Mouse (Mus musculus): ENCODE data around the gene Elavl3. TPM values are rescaled to one million over a fixed set of nuclear protein-coding genes. Genes with fewer than 3 reads are reported as not detected.

The Elavl3 gene
- total RNA-seq (2021): 100 to 1,000 TPM; 148 to 153 TPM
- long read RNA-seq, experiment 1, partial matches to known transcripts: 1 of 32 reads
- long read RNA-seq, experiment 1, other reads (novel, unspliced or antisense): 31 of 32 reads
- long read RNA-seq, experiment 2, partial matches to known transcripts: 1 of 16 reads
- long read RNA-seq, experiment 2, other reads (novel, unspliced or antisense): 15 of 16 reads

DNA sequence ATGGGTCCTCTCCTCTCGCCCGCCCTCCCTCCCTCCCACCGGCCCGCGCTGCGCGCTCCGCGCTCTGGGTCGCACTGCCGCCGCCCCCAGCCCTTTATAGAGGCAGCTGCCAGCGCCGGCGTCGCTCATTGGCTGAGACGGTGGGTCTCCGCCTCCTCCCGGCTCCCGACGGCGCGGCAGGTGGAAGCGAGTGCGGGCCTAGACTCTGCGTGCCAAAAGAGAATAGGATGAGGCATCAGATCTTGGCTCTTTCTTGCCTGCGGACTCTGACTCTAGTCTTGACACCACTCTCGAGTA, at the start of gene Elavl3:
Elavl3 (minus strand) TSS at position 66 of the 297 bp plus-strand sequence.
- peak; percentile 35 for TF ChIP-seq CTCF (IDR thresholded peaks at IDR 0.05)
- Histone ChIP-seq H3K4me3 (peak within 1 kb of the TSS; percentile 97), H3K27ac (peak within 1 kb of the TSS; percentile 94)
- DNase-seq (ENCODE audit: extremely low spot score in 1 of 2, low spot score in 2 of 2): peak; percentile 84 to 88
- intact Hi-C loops (cut with DNase I): loop anchor here (2.0 kb wide), 1 partner anchor 47 kb away; no protein-coding TSS in a partner anchor

DNA sequence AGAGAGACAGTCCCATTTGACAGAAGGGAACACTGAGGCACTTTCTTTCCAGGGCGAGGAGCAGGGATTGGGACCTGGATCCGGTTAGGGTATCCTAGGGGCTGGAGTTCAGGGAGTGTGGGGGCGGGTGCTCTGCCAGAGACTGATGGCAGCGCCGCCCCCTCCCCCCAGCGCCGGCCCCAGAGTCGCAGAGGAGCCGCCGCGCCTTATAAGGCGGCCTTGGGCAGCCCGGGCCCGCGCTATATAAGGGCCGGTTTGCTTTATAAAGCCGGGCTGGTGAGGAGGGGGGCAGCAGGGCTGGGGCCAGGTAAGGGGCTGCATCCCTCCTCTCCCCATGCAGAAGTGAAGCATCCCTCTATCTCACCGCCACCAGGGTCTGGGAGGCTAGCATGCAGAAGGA, 48.1 kb upstream of the Elavl3 start:
- no peak overlapping the region for H3K4me3 ChIP-seq
- DNase-seq (ENCODE audit: extremely low spot score in 1 of 2, low spot score in 2 of 2): no peak
- intact Hi-C loops (cut with DNase I): no loop called here
- no peak for TF ChIP-seq CTCF (IDR thresholded peaks at IDR 0.05)
- H3K27ac ChIP-seq: no peak overlapping the region

DNA sequence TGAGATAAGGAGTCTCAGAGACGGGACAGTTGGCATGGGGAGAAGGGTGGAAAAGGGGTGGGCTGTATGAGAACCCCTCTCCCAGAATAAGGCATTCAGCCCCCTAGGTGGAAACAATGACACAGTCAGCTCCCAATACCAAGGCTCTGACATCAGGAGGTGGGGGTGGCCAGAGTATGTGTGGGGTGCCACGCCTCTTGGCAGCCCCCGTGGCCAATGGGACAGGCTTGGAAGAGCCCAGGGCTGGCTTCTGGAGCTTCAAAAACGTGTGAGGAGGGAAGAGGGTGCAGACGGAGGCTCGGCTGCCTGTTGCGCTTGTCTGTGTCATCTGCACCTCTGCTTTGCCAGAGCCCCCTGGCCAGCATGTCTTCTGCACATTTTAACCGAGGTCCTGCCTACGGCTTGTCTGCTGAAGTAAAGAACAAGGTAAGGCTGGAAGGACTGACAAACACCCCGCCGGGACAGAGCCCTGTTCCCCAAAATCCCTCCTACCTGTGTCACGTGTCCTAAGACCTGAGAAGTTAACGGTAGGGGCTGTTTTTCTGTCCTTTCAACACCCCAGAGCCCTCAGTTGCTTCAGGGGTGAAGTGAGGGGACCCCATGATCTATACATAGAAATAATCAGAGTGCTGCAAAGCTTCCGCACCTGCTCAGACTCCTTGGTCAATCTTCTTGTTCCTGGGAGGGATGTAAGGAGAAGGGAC, 47.3 kb upstream of the Elavl3 start, which contains the start of gene Cnn1:
Cnn1 (plus strand) TSS at position 224 of the 704 bp plus-strand sequence.
- intact Hi-C loops (cut with DNase I): no loop called here
- DNase-seq (ENCODE audit: extremely low spot score in 1 of 2, low spot score in 2 of 2): no peak
- no peak within 1 kb of the TSS for H3K27ac ChIP-seq
- TF ChIP-seq CTCF (IDR thresholded peaks at IDR 0.05): no peak
- no peak within 1 kb of the TSS for H3K4me3 ChIP-seq

DNA sequence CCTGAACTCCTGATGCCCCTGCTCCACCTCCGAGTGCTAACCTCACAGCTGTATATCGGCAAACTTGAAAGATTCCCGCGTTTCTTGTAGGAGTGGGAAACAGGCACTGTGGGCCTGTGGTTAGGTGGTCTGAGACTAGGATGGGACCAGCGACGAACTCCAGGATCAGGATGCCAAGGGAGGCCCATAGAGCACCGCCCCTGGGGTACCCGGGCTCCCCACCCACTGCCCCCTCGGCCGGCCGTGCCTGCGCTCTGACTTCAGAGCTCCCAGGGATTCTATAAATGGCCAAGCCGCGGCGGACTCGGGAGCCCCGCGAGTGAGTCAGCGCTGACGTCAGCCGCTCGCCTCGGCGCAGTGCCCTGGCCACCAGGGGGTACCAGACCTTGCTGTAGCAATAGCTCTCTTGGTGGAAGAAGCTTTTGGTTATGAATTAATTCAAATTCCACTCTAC, 44.1 kb upstream of the Elavl3 start:
- DNase-seq (ENCODE audit: extremely low spot score in 1 of 2, low spot score in 2 of 2): peak; percentile 68 to 77
- Histone ChIP-seq H3K4me3 (peak overlapping the region; percentile 39), H3K27ac (no peak overlapping the region)
- intact Hi-C loops (cut with DNase I): no loop called here
- TF ChIP-seq CTCF (IDR thresholded peaks at IDR 0.05): peak; percentile 80

DNA sequence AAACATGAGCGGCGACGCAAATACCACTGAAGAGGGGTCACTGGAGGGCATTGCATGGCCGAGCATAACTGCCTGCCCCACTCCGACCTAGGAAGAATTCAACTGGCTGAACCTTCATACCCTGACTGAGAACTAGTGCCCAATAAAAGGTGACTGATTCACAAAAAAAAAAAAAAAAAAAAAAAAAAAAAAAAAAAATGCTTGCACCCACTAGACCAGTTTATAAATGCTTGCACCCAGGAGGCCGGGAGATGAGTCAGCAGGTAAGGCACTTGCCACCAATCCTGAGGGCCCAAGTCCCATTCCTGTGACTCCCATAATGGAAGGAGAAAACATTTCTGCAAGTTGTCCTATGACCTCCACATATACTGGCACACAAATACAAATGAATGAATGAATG, 40.9 kb upstream of the Elavl3 start:
- no peak for DNase-seq (ENCODE audit: extremely low spot score in 1 of 2, low spot score in 2 of 2)
- Histone ChIP-seq H3K4me3 (no peak overlapping the region), H3K27ac (no peak overlapping the region)
- no peak for TF ChIP-seq CTCF (IDR thresholded peaks at IDR 0.05)
- intact Hi-C loops (cut with DNase I): no loop called here

- intact Hi-C loops (cut with DNase I): no loop called here
- DNase-seq (ENCODE audit: extremely low spot score in 1 of 2, low spot score in 2 of 2): no peak
- H3K4me3 ChIP-seq: no peak overlapping the region
- no peak for TF ChIP-seq CTCF (IDR thresholded peaks at IDR 0.05)
- no peak overlapping the region for H3K27ac ChIP-seq
These were observed 38.2 kb upstream of the Elavl3 start for GRCm38 (mm10) chr9:22089986-22090385.

GRCm38 (mm10) chr9:22089281-22089680, 37.5 kb upstream of the Elavl3 start:
- H3K27ac ChIP-seq: no peak overlapping the region
- no peak for TF ChIP-seq CTCF (IDR thresholded peaks at IDR 0.05)
- no peak overlapping the region for H3K4me3 ChIP-seq
- intact Hi-C loops (cut with DNase I): no loop called here
- DNase-seq (ENCODE audit: extremely low spot score in 1 of 2, low spot score in 2 of 2): no peak

GRCm38 (mm10) chr9:22087034-22087618, 35.3 kb upstream of the Elavl3 start:
- intact Hi-C loops (cut with DNase I): no loop called here
- Histone ChIP-seq H3K4me3 (no peak overlapping the region), H3K27ac (no peak overlapping the region)
- TF ChIP-seq CTCF (IDR thresholded peaks at IDR 0.05): peak; percentile 10
- no peak for DNase-seq (ENCODE audit: extremely low spot score in 1 of 2, low spot score in 2 of 2)

- Histone ChIP-seq H3K4me3 (peak overlapping the region; percentile 65), H3K27ac (peak overlapping the region; percentile 94)
- TF ChIP-seq CTCF (IDR thresholded peaks at IDR 0.05): no peak
- intact Hi-C loops (cut with DNase I): no loop called here
- no peak for DNase-seq (ENCODE audit: extremely low spot score in 1 of 2, low spot score in 2 of 2)
These were observed 34.2 kb upstream of the Elavl3 start for GRCm38 (mm10) chr9:22086012-22086411.

- peak within 1 kb of the TSS; percentile 94 for H3K27ac ChIP-seq
- peak; percentile 92 to 96 for DNase-seq (ENCODE audit: extremely low spot score in 1 of 2, low spot score in 2 of 2)
- intact Hi-C loops (cut with DNase I): loop anchor here (1.0 kb wide), 1 partner anchor 32 kb away; the partner anchor contains the start of gene Elof1
- H3K4me3 ChIP-seq: peak within 1 kb of the TSS; percentile 65
- no peak for TF ChIP-seq CTCF (IDR thresholded peaks at IDR 0.05)
These were observed 33.4 kb upstream of the Elavl3 start, which contains the start of gene Ecsit for GRCm38 (mm10) chr9:22085022-22085834. Ecsit (minus strand) TSS chr9:22085438.

DNA sequence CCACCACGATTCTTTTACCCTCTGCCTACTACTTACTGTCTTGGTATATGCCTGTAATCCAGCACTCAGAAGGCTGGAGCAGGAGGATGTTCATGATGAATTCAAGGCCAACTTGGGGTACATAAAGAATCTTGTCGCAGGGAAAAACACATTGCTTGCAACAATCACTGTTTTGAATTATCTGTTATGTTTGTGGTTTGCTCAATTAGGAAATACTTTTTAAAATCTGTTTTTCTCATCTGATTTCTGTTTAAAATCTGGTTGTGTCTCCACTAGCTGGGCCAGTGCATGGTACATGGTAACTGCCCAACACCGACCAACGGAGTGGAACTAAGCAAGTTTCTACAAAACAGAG, 32.8 kb upstream of the Elavl3 start:
- H3K27ac ChIP-seq: peak overlapping the region; percentile 94
- TF ChIP-seq CTCF (IDR thresholded peaks at IDR 0.05): no peak
- DNase-seq (ENCODE audit: extremely low spot score in 1 of 2, low spot score in 2 of 2): no peak
- intact Hi-C loops (cut with DNase I): loop anchor here (1.0 kb wide), 1 partner anchor 33 kb away; the partner anchor contains the start of gene Elof1
- H3K4me3 ChIP-seq: peak overlapping the region; percentile 65
